Mouse (Mus musculus): ENCODE results near the gene Zbtb49. TPM values are rescaled to one million over a fixed set of nuclear protein-coding genes. Genes with fewer than 3 reads are reported as not detected.

Gene Zbtb49
- total and polyA plus RNA-seq, 2 experiments from 2014 or later = 13.9 to 40.5 TPM

GRCm38 (mm10) chr5:38219771-38220307 is 418 bp downstream of the Zbtb49 start:
- no peaks in the 10 kb centered on the region for H3K27me3 ChIP-seq (ENCODE audit: insufficient read depth, low read length)
- TF ChIP-seq CTCF (IDR thresholded peaks at IDR 0.05; ENCODE audit: low read depth) = no peak
- WGBS = 2% methylated on average over 33 of the region's 35 CpGs
- no peaks in the 10 kb centered on the region for H3K9me3 ChIP-seq (ENCODE audit: low read length)
- peak overlapping the region; percentile 75 for H3K4me3 ChIP-seq (ENCODE audit: low read depth, low read length)
- H3K27ac ChIP-seq (ENCODE audit: low read depth, low read length) = peak overlapping the region; percentile 93
- ATAC-seq (peak; percentile 81), DNase-seq (no peak)
- H3K4me1 ChIP-seq (ENCODE audit: insufficient read depth) = peaks cover 8% of the 10 kb centered on the region
- H3K4me2 ChIP-seq (ENCODE audit: low read depth) = peak overlapping the region; percentile 86
- H3K36me3 ChIP-seq (ENCODE audit: insufficient read depth) = peaks cover 15% of the 10 kb centered on the region
- peak overlapping the region; percentile 81 for H3K9ac ChIP-seq

GRCm38 (mm10) chr5:38213009-38213408 is 7.2 kb downstream of the Zbtb49 start:
- Histone ChIP-seq H3K27ac (ENCODE audit: low read depth, low read length) (no peak overlapping the region), H3K9me3 (ENCODE audit: low read length) (no peaks in the 10 kb centered on the region), H3K4me3 (ENCODE audit: low read depth, low read length) (no peak overlapping the region), H3K4me2 (ENCODE audit: low read depth) (no peak overlapping the region), H3K36me3 (ENCODE audit: insufficient read depth) (peaks cover 65% of the 10 kb centered on the region), H3K4me1 (ENCODE audit: insufficient read depth) (no peaks in the 10 kb centered on the region), H3K27me3 (ENCODE audit: insufficient read depth, low read length) (no peaks in the 10 kb centered on the region), H3K9ac (no peak overlapping the region)
- no peak for DNase-seq
- no peak for TF ChIP-seq CTCF (IDR thresholded peaks at IDR 0.05; ENCODE audit: low read depth)
- ATAC-seq = no peak
- WGBS = 91% methylated on average over 6 of the region's 6 CpGs

- peaks cover 68% of the 10 kb centered on the region for H3K36me3 ChIP-seq (ENCODE audit: insufficient read depth)
Measured at GRCm38 (mm10) chr5:38211691-38212090, 8.6 kb downstream of the Zbtb49 start.

GRCm38 (mm10) chr5:38208985-38209384 is 11.3 kb downstream of the Zbtb49 start:
- peaks cover 69% of the 10 kb centered on the region for H3K36me3 ChIP-seq (ENCODE audit: insufficient read depth)
- no peak for DNase-seq
- no peak overlapping the region for H3K27ac ChIP-seq (ENCODE audit: low read depth, low read length)
- ATAC-seq = no peak
- H3K9me3 ChIP-seq (ENCODE audit: low read length) = no peaks in the 10 kb centered on the region
- no peak overlapping the region for H3K4me2 ChIP-seq (ENCODE audit: low read depth)
- H3K9ac ChIP-seq = no peak overlapping the region
- no peaks in the 10 kb centered on the region for H3K4me1 ChIP-seq (ENCODE audit: insufficient read depth)
- TF ChIP-seq CTCF (IDR thresholded peaks at IDR 0.05; ENCODE audit: low read depth) = no peak
- WGBS = 77% methylated on average over 8 of the region's 8 CpGs
- H3K27me3 ChIP-seq (ENCODE audit: insufficient read depth, low read length) = no peaks in the 10 kb centered on the region
- no peak overlapping the region for H3K4me3 ChIP-seq (ENCODE audit: low read depth, low read length)

More at GRCm38 (mm10) chr5:38211691-38212090, 8.6 kb downstream of the Zbtb49 start:
- H3K4me1 ChIP-seq (ENCODE audit: insufficient read depth) = no peaks in the 10 kb centered on the region
- TF ChIP-seq CTCF (IDR thresholded peaks at IDR 0.05; ENCODE audit: low read depth) = no peak
- H3K9ac ChIP-seq = no peak overlapping the region
- no peak overlapping the region for H3K27ac ChIP-seq (ENCODE audit: low read depth, low read length)
- no peak overlapping the region for H3K4me2 ChIP-seq (ENCODE audit: low read depth)
- ATAC-seq = no peak
- 82% methylated on average over 8 of the region's 8 CpGs for WGBS
- no peak overlapping the region for H3K4me3 ChIP-seq (ENCODE audit: low read depth, low read length)
- H3K9me3 ChIP-seq (ENCODE audit: low read length) = no peaks in the 10 kb centered on the region
- H3K27me3 ChIP-seq (ENCODE audit: insufficient read depth, low read length) = no peaks in the 10 kb centered on the region
- DNase-seq = no peak

GRCm38 (mm10) chr5:38205303-38205726 is 14.9 kb downstream of the Zbtb49 start:
- Histone ChIP-seq H3K9me3 (ENCODE audit: low read length) (no peaks in the 10 kb centered on the region), H3K9ac (no peak overlapping the region), H3K27ac (ENCODE audit: low read depth, low read length) (no peak overlapping the region), H3K4me3 (ENCODE audit: low read depth, low read length) (no peak overlapping the region), H3K4me1 (ENCODE audit: insufficient read depth) (no peaks in the 10 kb centered on the region), H3K27me3 (ENCODE audit: insufficient read depth, low read length) (no peaks in the 10 kb centered on the region), H3K36me3 (ENCODE audit: insufficient read depth) (peaks cover 70% of the 10 kb centered on the region), H3K4me2 (ENCODE audit: low read depth) (no peak overlapping the region)
- no peak for TF ChIP-seq CTCF (IDR thresholded peaks at IDR 0.05; ENCODE audit: low read depth)
- DNase-seq (no peak), ATAC-seq (peak; percentile 63)
- WGBS = 67% methylated on average over 7 of the region's 7 CpGs

- Histone ChIP-seq H3K27me3 (ENCODE audit: insufficient read depth, low read length) (no peaks in the 10 kb centered on the region), H3K4me1 (ENCODE audit: insufficient read depth) (no peaks in the 10 kb centered on the region), H3K4me2 (ENCODE audit: low read depth) (no peak overlapping the region), H3K9ac (no peak overlapping the region), H3K4me3 (ENCODE audit: low read depth, low read length) (no peak overlapping the region), H3K27ac (ENCODE audit: low read depth, low read length) (no peak overlapping the region), H3K36me3 (ENCODE audit: insufficient read depth) (peaks cover 51% of the 10 kb centered on the region), H3K9me3 (ENCODE audit: low read length) (no peaks in the 10 kb centered on the region)
- DNase-seq (no peak), ATAC-seq (no peak)
- WGBS = 93% methylated on average over 2 of the region's 2 CpGs
- TF ChIP-seq CTCF (IDR thresholded peaks at IDR 0.05; ENCODE audit: low read depth) = no peak
Measured at GRCm38 (mm10) chr5:38199686-38200085, 20.6 kb downstream of the Zbtb49 start.

- ATAC-seq = peak; percentile 88
- WGBS = 17% methylated on average over 7 of the region's 7 CpGs
- Histone ChIP-seq H3K36me3 (ENCODE audit: insufficient read depth) (peaks cover 29% of the 10 kb centered on the region), H3K4me1 (ENCODE audit: insufficient read depth) (no peaks in the 10 kb centered on the region), H3K27me3 (ENCODE audit: insufficient read depth, low read length) (no peaks in the 10 kb centered on the region), H3K4me3 (ENCODE audit: low read depth, low read length) (no peak overlapping the region), H3K27ac (ENCODE audit: low read depth, low read length) (no peak overlapping the region), H3K9ac (no peak overlapping the region), H3K9me3 (ENCODE audit: low read length) (no peaks in the 10 kb centered on the region), H3K4me2 (ENCODE audit: low read depth) (no peak overlapping the region)
- TF ChIP-seq CTCF (IDR thresholded peaks at IDR 0.05; ENCODE audit: low read depth) = peak; percentile 97
- DNase-seq = peak; percentile 93
Measured at GRCm38 (mm10) chr5:38197482-38197823, 22.8 kb downstream of the Zbtb49 start.
